Mouse (Mus musculus) olfactory bulb, adult 2 months (tissue): ENCODE measurements around the gene Adnp.

Source experiments
- CTCF ChIP-seq: fragments of 200-500 bp; IDR thresholded peaks from 2 replicates; pipeline ENCODE4 v1.5.1; 2012; ENCODE audit warnings: low read depth, mild to moderate bottlenecking, low read length, moderate library complexity; ENCODE audit not compliant: insufficient read depth
- POLR2A ChIP-seq: fragments of 200-500 bp; IDR thresholded peaks from 2 replicates; pipeline ENCODE4 v1.6.1; 2012; ENCODE audit warnings: mild to moderate bottlenecking, low read depth, low read length, moderate library complexity; ENCODE audit not compliant: insufficient read depth

DNA sequence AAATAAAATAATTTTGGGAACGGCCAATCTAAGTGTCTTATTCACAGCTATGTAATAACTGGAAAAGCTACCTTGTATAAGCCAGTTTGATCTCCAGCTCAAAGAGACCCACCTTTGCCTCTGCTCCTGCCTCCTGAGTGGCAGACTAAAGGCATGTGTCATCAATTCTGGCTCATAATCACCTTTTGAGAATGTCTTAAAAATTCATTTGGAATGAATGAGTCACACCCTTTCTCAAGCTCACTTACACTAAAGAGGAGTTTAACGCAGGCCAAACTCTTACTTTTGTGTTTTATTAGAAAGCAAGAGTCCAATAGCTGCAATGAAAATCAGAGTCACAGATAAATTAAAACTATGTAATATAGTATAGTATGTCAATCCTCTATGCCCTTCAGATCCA lies 15.1 kb downstream of the Adnp start:
- TF ChIP-seq POLR2A, result no peak
- TF ChIP-seq CTCF, result no peak
